10 mouse cellular contexts compared by ENCODE assay signal in the genomic region with DNA sequence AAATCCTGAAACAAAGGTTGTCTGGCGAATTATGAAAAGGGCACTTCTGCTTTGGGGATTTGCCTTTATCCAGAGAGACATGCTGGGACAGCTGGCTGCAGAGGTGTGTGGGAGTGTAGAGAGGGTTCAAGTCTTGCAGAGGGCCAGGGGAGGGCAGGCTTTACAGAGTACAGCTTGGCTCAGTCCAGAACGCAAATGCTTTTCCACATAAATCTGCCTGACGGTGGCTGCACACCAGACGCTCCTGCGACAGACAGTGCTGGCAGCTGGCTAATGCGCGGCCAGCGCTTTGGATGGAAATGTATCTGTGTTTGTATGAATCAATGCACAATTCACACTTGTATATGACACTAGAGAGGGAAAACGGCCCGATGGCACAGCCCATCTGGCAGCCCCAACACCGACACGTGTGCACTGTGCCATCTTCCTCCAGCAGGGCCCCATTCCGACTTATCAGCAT.
DNase-seq lines count a peak whose midpoint lies in the region.
"Had no signal": no experiment of that assay in that cellular context is flagged by ENCODE, and none has a peak within 500 bp of the region (broad histone marks: within the 10 kb centered on the region; RNA-seq: fewer than 3 reads in every experiment).

No protein-coding gene starts in this region.

- DNase-seq in embryo, embryonic 11 days = peak; percentile 18
- no peak for DNase-seq in embryo, embryonic 9.5 days (ENCODE audit: extremely low spot score)
- DNase-seq in layer of hippocampus, adult 11-12 months (ENCODE audit: low spot score) = peak; percentile 34
- DNase-seq in layer of hippocampus, postnatal 25 days (ENCODE audit: extremely low spot score in 1 of 2, low spot score in 1 of 2) = no peak
- peak; percentile 54 for DNase-seq in fat pad, adult 2 months (ENCODE audit: extremely low read depth, low read depth, low spot score)
- peak; percentile 13 to 27 for DNase-seq in layer of hippocampus, postnatal 36 days
- DNase-seq in spleen, postnatal 4 days (ENCODE audit: low spot score in 2 of 2) = no peak
- no peak for DNase-seq in gastrocnemius, adult 8-10 months (ENCODE audit: low spot score in 2 of 2)
- DNase-seq: adrenal gland, postnatal 14 days; cerebellum, adult 9-10 months had no signal

Comparison
In these comparisons a context has a peak if more than half of its experiments do, and no peak if none do; other contexts are left out.
1. DNase-seq: peak in embryo, embryonic 11 days (single experiment), layer of hippocampus, adult 11-12 months (single experiment), fat pad, adult 2 months (single experiment) and layer of hippocampus, postnatal 36 days (2 of 2); none in embryo, embryonic 9.5 days (single experiment), layer of hippocampus, postnatal 25 days (0 of 2), spleen, postnatal 4 days (0 of 2) and gastrocnemius, adult 8-10 months (0 of 2).